Mouse (Mus musculus) CD8-positive naive resting alpha-beta T cell, adult 2 months (primary cell): ENCODE results near the gene Fto.

Source experiments
- DNase-seq, 2 experiments: peaks; one replicate each; pipeline ENCODE4 v3.0.0; 2022; ENCODE audit warnings: low read depth in 2 of 2, low spot score in 2 of 2

Gene Fto

GRCm38 (mm10) chr8:91494501-91495259 lies 181.4 kb downstream of the Fto start:
- DNase-seq: no peak

GRCm38 (mm10) chr8:91495260-91495601 lies 181.9 kb downstream of the Fto start:
- no peak for DNase-seq

GRCm38 (mm10) chr8:91496000-91496399 lies 182.7 kb downstream of the Fto start:
- DNase-seq: no peak

- DNase-seq: no peak
Observed at GRCm38 (mm10) chr8:91496936-91497335, 183.6 kb downstream of the Fto start.

GRCm38 (mm10) chr8:91498611-91499010 lies 185.3 kb downstream of the Fto start:
- DNase-seq: no peak

- no peak for DNase-seq
Observed at GRCm38 (mm10) chr8:91499303-91499702, 186.0 kb downstream of the Fto start.

GRCm38 (mm10) chr8:91501960-91502600 lies 188.8 kb downstream of the Fto start:
- DNase-seq: no peak

- no peak for DNase-seq
Observed at GRCm38 (mm10) chr8:91502791-91503190, 189.5 kb downstream of the Fto start.

- no peak for DNase-seq
Observed at GRCm38 (mm10) chr8:91504360-91504759, 191.0 kb downstream of the Fto start.

GRCm38 (mm10) chr8:91504891-91505290 lies 191.6 kb downstream of the Fto start:
- no peak for DNase-seq

- DNase-seq: no peak
Observed at GRCm38 (mm10) chr8:91505411-91505954, 192.2 kb downstream of the Fto start.

GRCm38 (mm10) chr8:91505997-91506672 lies 192.8 kb downstream of the Fto start:
- DNase-seq: no peak

GRCm38 (mm10) chr8:91506682-91507257 lies 193.4 kb downstream of the Fto start:
- no peak for DNase-seq

GRCm38 (mm10) chr8:91507681-91508097 lies 194.4 kb downstream of the Fto start:
- DNase-seq: no peak

- DNase-seq: no peak
Observed at GRCm38 (mm10) chr8:91508284-91508683, 195.0 kb downstream of the Fto start.

- DNase-seq: no peak
Observed at GRCm38 (mm10) chr8:91509206-91509899, 196.0 kb downstream of the Fto start.

- DNase-seq: no peak
Observed at GRCm38 (mm10) chr8:91509900-91510260, 196.6 kb downstream of the Fto start.

- no peak for DNase-seq
Observed at GRCm38 (mm10) chr8:91510716-91511115, 197.4 kb downstream of the Fto start.

- DNase-seq: no peak
Observed at GRCm38 (mm10) chr8:91511943-91512342, 198.6 kb downstream of the Fto start.

GRCm38 (mm10) chr8:91514752-91515478 lies 201.6 kb downstream of the Fto start:
- DNase-seq: no peak
